Mouse (Mus musculus): Measurements from ENCODE around the gene Speer4f1.
"Not testable (repeated sequence)": the region's sequence is repeated elsewhere in the genome, so short reads cannot be mapped to it uniquely, and the experiment has no call there.

The Speer4f1 gene

DNA sequence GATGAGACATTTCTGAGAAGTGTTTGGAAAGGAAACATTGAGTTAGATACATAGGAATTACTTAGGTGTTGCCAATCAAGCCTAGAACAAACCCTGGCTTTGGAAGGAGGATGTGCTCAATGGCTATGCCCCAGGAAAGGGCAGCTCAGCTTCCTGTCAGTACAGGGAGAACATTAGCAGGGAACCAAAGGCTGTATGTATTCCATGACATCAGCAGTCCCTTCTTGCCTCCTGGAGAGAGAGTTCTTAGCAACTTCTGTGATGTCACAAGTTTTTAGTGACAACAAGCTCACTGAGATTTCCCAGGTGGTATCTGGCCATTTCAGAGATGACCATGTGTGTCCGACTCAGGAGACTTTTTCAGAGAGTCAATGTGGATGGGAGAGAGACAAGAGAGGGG, at the start of gene Speer4f1:
Gene Speer4f1, plus strand, starts transcription at position 301 of the 400 bp plus-strand sequence.
- not testable (repeated sequence) for DNase-seq (ENCODE audit: low spot score in 2 of 2)

DNA sequence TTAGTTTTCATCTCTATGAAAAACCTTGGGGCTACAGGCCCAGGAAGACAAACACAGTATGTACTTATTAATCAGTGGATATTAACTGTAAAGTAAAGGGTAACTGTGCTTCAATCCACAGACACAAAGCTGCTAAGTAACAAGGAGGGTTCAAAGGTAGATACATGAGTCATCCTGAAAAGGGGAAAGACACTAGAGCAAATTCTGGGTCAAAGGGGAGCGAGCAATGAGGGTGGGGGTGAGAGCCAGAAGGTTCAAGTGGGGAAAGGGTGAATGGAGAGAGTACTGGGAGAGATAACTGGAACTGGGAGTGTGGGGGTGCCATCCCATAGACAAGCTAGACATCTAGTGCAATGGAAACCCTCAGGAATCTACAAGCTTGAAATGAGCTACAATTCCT, 49.0 kb upstream of the Speer4f1 start:
- DNase-seq (ENCODE audit: low spot score in 2 of 2), result no peak

DNA sequence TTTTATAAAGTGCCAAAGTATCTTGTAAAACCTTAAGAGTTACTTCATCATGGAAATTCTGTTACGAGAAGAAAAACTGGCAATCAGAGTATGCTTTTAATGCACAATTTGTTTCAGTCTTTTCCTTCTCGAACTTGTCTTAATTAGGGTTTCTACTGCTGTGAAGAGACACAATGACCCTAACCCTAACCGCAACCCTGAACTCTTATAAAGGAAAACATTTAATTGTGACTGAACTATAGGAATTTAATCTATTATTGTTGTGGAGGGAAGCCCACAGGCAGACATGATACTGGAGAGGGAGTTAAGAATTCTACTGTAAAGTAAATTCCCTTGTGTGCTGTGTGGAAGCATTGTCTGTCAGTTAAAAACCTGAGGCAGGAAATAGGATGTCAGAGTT, 41.2 kb upstream of the Speer4f1 start:
- DNase-seq (ENCODE audit: low spot score in 2 of 2), result no peak

DNA sequence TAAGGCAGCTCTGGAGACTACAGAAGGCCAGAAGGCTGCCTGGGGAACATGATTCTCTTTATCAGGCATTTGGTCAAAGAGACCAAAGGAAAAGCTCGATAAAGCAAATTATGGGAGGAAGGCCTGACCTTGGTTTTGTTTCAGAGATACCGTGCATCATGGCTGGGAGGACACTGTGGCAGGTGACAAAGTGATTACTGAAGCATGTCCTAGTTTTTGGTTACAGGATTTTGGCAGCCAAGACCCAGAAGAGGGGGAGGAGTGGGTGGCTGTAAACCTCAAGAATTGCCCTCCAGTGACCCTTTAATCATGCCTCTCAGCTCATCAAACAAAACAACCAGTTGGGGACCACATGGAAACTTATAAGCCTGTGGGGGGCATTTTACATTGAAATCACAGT, 39.7 kb upstream of the Speer4f1 start:
- DNase-seq (ENCODE audit: low spot score in 2 of 2), result no peak

DNA sequence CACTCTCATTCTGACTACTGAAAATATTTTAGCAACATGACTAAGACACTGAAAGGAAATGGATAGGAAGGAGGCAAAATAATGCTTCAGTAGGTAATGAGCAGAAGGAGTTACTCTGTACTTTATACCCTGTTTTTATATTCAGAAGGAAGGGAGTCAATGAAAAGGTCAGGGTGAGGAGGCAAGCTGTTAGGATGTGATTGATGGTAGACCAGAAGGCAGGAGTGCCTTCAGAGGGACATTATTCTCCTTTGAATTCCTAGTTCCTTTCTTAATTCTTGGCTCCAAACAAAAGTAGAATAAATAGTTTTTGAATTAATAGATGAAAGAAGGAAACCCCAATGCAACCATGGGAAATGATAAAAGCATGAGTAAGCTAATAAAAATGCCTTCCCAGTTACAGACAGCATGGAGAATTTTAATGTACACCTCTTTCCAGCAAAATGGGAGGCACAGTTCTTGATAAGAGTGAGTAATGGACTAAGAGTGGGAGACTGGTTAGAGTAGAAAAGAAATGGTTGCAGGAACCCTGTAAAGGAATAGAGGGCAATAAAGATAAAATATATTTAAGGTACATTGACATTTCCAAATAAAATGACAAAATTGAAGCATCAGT, 36.3 kb upstream of the Speer4f1 start:
- DNase-seq (ENCODE audit: low spot score in 2 of 2), result no peak

DNA sequence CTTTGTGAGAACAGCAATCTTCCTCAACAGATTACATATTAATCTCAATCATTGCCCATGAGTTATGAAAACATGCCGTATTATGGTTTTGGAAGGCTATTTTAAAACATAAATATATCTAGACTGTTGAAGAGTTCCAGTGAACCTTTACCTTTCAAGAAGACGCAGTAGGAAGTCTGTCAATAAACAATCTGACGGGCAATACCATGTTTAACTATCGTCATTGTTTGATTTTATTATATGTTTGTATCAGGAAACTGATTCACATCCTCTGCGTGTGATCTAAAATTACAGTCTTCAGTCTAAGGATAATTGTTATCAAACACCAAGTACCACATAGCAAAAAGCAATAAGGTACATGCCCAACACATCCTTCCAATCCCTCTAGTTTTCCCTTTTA, 21.8 kb upstream of the Speer4f1 start:
- no peak for DNase-seq (ENCODE audit: low spot score in 2 of 2)

DNA sequence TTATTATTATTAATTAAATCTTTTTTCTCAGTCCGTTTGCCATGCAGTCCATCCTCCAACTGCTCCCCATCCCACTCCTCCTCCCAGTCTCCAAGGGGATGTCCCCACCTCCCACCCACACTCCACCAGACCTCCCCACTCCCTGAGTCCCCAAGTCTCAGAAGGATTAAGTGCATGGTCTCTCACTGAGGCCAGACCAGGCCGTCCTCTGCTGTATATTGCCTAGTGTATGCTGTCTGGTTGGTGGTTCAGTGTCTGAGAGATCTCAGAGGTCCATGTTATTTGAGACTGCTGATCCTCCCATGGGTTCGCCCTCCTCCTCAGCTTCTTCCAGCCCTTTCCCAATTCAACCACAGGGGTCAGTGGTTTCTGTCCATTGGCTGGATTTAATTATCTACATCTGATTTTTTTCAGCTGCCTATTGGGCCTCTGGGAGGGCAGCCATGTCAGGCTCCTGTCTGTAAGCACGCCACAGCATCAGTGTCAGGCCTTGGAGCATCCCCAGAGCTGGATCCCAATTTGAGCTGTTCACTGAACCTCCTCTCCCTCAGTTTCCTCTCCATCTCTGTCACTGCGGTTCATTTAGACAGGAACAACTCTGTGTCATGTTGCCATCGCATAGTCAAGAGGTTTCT, 20.8 kb upstream of the Speer4f1 start:
- DNase-seq (ENCODE audit: low spot score in 2 of 2), result no peak

DNA sequence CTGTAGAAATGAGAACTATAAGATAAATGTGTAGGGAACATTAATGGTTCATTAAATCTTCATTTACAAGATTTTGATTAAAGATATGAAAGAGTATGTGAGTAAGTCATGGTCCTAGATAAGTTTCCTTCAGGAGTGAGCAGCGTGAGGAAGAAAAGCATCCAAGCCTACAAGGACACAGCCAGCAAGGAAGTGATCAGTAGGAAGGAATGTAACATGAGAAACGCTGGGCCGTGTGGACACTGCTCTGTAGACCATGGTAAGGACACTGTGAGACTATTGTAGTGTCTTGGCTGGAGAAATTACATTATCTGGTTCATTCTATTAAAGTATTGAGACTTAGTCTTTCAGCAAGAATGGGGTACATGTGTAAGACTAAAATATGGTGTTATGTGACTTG, 19.2 kb upstream of the Speer4f1 start:
- DNase-seq (ENCODE audit: low spot score in 2 of 2), result no peak

DNA sequence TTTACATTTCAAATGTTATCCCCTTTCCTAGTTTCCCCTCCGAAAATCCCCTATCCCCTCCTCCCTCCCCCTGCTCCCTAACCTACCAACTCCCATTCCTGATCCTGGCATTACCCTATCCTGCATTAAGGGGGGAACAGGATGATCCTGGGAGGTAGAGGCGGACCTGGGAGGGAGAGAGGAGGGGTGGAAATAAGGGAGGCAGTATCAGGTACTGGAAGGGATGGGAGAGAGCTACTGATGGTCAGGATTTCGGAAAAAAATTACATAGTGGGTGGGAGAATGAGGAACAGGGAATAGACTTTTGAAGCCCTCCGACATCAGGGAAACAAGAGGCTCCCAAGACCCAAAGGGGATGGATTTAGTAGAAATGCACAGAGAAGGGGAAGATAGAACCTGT, 7.8 kb upstream of the Speer4f1 start:
- DNase-seq (ENCODE audit: low spot score in 2 of 2), result not testable (repeated sequence)

DNA sequence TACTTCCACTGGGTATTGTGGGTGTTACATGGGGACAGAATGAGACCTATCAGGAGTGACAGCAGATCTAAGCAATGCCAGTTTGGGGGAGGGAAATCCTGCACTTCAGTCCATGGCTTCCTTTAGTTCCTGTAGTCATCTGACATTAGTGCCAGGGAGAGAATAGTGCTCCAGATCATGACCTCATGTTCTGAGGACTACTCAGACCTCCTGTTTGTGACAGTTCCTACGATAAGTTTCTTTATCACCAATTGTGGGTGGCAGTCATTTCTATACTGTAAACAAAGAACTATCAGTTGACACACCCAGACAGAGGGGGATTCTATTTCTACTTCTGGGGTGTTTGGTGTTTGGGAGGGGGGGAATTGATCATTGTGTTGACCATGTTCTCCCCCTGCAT, 578 bp downstream of the Speer4f1 start:
- DNase-seq (ENCODE audit: low spot score in 2 of 2), result no peak

DNA sequence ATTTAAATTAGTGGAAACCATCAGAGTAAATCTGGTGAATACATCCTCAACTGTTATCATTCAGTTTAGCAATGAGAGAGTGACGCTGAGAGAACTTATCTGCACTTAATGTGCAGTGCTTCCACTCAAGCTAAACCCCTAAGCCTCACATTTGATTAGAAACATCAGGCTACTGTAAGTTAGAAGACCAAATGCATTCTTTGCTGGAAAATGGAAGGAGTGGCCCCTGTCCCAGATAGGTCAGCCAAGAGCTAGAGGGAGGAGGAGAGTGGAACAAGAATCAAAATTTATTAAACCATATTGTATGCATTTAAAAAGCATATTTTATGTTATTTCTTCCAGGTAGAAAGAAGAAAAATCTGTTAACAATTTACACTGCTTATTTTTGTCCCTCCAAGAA, 14.0 kb downstream of the Speer4f1 start:
- DNase-seq (ENCODE audit: low spot score in 2 of 2), result no peak

DNA sequence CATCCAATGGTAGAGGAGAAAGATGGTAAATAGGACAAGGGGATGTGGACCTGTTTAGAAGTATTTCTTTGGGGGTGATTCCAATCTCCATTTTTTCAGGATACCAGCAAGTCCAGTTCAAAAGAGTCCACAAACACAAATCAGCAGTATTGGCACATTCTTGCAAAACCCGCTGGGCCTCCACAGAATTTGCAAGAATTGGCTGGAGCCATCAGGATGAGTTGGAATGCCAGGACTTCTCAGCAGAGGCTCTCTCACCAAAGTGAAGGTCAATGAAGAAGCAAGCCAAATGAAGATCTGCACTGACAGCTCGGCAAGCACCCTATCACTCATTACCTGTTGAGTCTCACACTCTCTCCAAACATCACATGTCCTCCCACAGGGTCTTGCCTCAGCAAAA, 19.7 kb downstream of the Speer4f1 start:
- DNase-seq (ENCODE audit: low spot score in 2 of 2), result no peak

DNA sequence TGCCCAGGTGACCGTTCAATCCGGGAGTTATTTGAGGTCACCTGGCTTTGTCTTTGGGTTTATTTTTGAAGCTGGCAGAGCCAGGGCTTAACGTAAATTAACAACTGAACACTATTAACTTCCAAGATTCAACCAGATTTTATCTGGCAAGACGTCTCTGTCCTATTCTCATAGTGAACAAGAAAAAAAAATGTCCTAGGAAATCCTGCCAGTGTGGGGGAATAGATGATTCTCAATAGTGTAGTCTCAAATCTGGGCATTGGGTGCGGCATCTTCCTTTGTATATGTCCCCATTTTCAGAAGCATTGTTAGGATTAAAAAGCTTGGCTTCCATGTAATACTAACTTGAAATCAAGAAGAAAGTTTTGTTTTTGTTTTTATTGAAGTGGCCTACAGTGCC, 20.8 kb downstream of the Speer4f1 start:
- no peak for DNase-seq (ENCODE audit: low spot score in 2 of 2)

DNA sequence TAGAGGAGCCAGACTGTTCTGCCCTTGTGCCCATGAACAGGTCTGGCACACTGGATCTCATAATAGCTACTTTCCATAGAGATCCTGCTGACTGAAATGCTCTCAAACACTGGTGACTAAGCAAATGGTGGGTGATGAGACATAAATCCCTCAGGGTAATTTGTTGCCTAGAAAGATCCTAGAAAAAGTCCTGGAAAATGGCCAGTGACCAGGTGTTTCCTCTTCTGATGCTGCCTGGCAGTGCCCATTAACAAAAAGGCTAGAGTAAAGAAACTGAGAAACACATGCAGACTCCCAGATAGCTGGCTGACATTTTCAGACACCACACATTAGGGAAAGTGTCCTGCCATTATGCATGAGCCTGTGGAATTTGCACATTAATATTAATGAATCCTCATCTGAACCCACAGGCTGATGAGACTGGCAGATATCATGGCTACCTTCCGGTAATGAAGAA, 24.0 kb downstream of the Speer4f1 start:
- no peak for DNase-seq (ENCODE audit: low spot score in 2 of 2)

DNA sequence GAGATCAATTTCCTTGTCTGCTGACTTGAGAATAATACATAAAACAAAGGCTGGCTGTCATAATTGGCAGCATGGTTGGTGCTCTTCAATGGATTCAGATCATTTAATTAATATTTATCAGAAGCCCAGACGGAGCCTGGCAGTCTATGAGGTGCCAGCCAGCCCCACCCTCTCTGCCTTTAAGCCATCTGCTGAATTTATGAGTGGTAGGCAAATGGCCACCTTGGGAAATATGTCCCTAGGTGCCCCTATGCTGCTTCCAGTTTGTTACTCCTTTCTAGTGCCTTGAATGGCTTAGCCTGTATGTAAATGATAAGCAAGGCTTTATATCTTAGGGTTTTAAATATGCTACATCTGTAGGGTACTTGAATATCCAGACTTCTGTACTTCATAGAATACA, 25.0 kb downstream of the Speer4f1 start:
- no peak for DNase-seq (ENCODE audit: low spot score in 2 of 2)

DNA sequence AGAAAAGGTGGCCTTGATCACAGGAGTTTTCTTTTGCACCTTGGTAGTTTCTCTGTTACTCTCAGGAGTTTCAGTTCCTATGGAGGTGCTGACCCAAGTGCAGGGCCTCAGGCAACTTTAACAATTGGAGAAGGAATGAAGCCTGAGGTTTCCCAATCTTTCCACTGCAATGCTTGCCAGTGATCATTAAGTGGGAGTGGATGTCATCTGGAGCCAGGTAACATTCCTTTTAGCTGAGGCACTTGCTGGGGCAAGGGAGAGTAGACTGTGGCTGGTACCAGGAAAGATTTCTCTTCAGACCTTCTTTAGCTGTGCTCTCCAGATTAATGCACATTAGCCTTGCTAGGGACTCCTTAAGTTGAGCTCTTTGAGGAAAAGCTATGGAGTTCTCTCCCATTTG, 29.6 kb downstream of the Speer4f1 start:
- no peak for DNase-seq (ENCODE audit: low spot score in 2 of 2)

DNA sequence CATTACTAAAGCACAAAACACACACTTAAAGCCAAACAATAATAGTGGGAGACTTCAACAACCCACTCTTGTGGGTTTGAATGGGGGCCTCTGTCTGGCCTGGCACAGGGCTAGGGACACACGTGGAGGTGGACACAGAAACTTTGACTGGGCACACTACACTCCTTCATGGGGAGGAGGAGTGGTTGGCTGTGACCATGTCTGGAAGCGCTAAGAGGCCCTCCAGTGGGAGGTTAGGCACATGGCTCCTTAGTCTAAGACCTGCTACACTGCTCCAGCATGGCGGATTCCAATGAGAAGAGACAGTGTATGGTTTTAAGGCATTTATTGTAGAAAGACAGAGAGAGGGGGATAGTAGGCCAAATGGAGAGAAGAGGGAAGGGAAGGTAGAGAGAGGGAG, 32.1 kb downstream of the Speer4f1 start:
- no peak for DNase-seq (ENCODE audit: low spot score in 2 of 2)

Measured in left cerebral cortex, adult 9 months (tissue).